Mouse (Mus musculus): ENCODE measurements around the gene Sec22b.

Gene Sec22b

GRCm38 (mm10) chr3:97939626-97940510, 38.9 kb downstream of the Sec22b start:
- DNase-seq (ENCODE audit: low spot score in 2 of 2): no peak

GRCm38 (mm10) chr3:97940511-97941204, 39.7 kb downstream of the Sec22b start:
- no peak for DNase-seq (ENCODE audit: low spot score in 2 of 2)

GRCm38 (mm10) chr3:97941440-97942259, 40.7 kb downstream of the Sec22b start:
- no peak for DNase-seq (ENCODE audit: low spot score in 2 of 2)

GRCm38 (mm10) chr3:97942260-97942950, 41.4 kb downstream of the Sec22b start:
- DNase-seq (ENCODE audit: low spot score in 2 of 2): peak in 1 of 2 experiments; percentile 19

GRCm38 (mm10) chr3:97944462-97944861, 43.5 kb downstream of the Sec22b start:
- DNase-seq (ENCODE audit: low spot score in 2 of 2): peak in 1 of 2 experiments; percentile 26

GRCm38 (mm10) chr3:97946439-97946838, 45.4 kb downstream of the Sec22b start:
- DNase-seq (ENCODE audit: low spot score in 2 of 2): no peak

GRCm38 (mm10) chr3:97948518-97948917, 47.5 kb downstream of the Sec22b start:
- DNase-seq (ENCODE audit: low spot score in 2 of 2): no peak

- DNase-seq (ENCODE audit: low spot score in 2 of 2): no peak
These were observed 49.0 kb downstream of the Sec22b start for GRCm38 (mm10) chr3:97949946-97950345.

- no peak for DNase-seq (ENCODE audit: low spot score in 2 of 2)
These were observed 50.1 kb downstream of the Sec22b start for GRCm38 (mm10) chr3:97951134-97951533.

- no peak for DNase-seq (ENCODE audit: low spot score in 2 of 2)
These were observed 52.2 kb downstream of the Sec22b start for GRCm38 (mm10) chr3:97953196-97953595.

- DNase-seq (ENCODE audit: low spot score in 2 of 2): no peak
These were observed 55.3 kb downstream of the Sec22b start for GRCm38 (mm10) chr3:97956322-97956721.

GRCm38 (mm10) chr3:97956926-97957325, 55.9 kb downstream of the Sec22b start:
- DNase-seq (ENCODE audit: low spot score in 2 of 2): no peak

GRCm38 (mm10) chr3:97960783-97961594, 60.0 kb downstream of the Sec22b start:
- DNase-seq (ENCODE audit: low spot score in 2 of 2): no peak

- DNase-seq (ENCODE audit: low spot score in 2 of 2): no peak
These were observed 61.0 kb downstream of the Sec22b start for GRCm38 (mm10) chr3:97961962-97962361.

GRCm38 (mm10) chr3:97964878-97965353, 63.9 kb downstream of the Sec22b start:
- DNase-seq (ENCODE audit: low spot score in 2 of 2): peak; percentile 65 to 70

GRCm38 (mm10) chr3:97967627-97968026, 66.6 kb downstream of the Sec22b start:
- DNase-seq (ENCODE audit: low spot score in 2 of 2): no peak

- DNase-seq (ENCODE audit: low spot score in 2 of 2): no peak
These were observed 67.2 kb downstream of the Sec22b start for GRCm38 (mm10) chr3:97968191-97968590.

- DNase-seq (ENCODE audit: low spot score in 2 of 2): no peak
These were observed 68.0 kb downstream of the Sec22b start for GRCm38 (mm10) chr3:97969019-97969418.

GRCm38 (mm10) chr3:97971117-97971516, 70.1 kb downstream of the Sec22b start:
- peak in 1 of 2 experiments; percentile 24 for DNase-seq (ENCODE audit: low spot score in 2 of 2)

- no peak for DNase-seq (ENCODE audit: low spot score in 2 of 2)
These were observed 71.2 kb downstream of the Sec22b start for GRCm38 (mm10) chr3:97972200-97972599.

All from heart, adult 9 months (tissue).